Mouse (Mus musculus) frontal cortex, postnatal 25 days (tissue): ENCODE results near the gene Tank.
A peak's percentile ranks its signal among the peaks of the same experiment; 100 is the strongest.

ENCODE experiments used
- DNase-seq, 2 experiments: peaks; one replicate each; pipeline ENCODE4 v3.0.0; 2022; ENCODE audit warnings: low spot score in 2 of 2

Tank gene

GRCm38 (mm10) chr2:61578433-61578832, at the start of gene Tank:
TSS of gene Tank (plus strand) at chr2:61578585.
- no peak for DNase-seq

- no peak for DNase-seq
Observed at GRCm38 (mm10) chr2:61532326-61532725, 46.1 kb upstream of the Tank start.

- DNase-seq, result peak; percentile 16 to 18
Observed at GRCm38 (mm10) chr2:61533131-61533530, 45.3 kb upstream of the Tank start.

- no peak for DNase-seq
Observed at GRCm38 (mm10) chr2:61536901-61537300, 41.5 kb upstream of the Tank start.

GRCm38 (mm10) chr2:61539378-61539777, 39.0 kb upstream of the Tank start:
- DNase-seq, result no peak

GRCm38 (mm10) chr2:61542426-61542825, 36.0 kb upstream of the Tank start:
- no peak for DNase-seq

GRCm38 (mm10) chr2:61545666-61546065, 32.7 kb upstream of the Tank start:
- no peak for DNase-seq

- DNase-seq, result no peak
Observed at GRCm38 (mm10) chr2:61548021-61548420, 30.4 kb upstream of the Tank start.

GRCm38 (mm10) chr2:61551680-61552079, 26.7 kb upstream of the Tank start:
- DNase-seq, result no peak

- DNase-seq, result no peak
Observed at GRCm38 (mm10) chr2:61555367-61555766, 23.0 kb upstream of the Tank start.

GRCm38 (mm10) chr2:61555825-61556224, 22.6 kb upstream of the Tank start:
- DNase-seq, result no peak

GRCm38 (mm10) chr2:61556639-61557038, 21.7 kb upstream of the Tank start:
- DNase-seq, result no peak

GRCm38 (mm10) chr2:61557848-61558471, 20.4 kb upstream of the Tank start:
- DNase-seq, result no peak

- no peak for DNase-seq
Observed at GRCm38 (mm10) chr2:61561058-61561457, 17.3 kb upstream of the Tank start.

GRCm38 (mm10) chr2:61563202-61563601, 15.2 kb upstream of the Tank start:
- DNase-seq, result no peak

GRCm38 (mm10) chr2:61567045-61567783, 11.2 kb upstream of the Tank start:
- DNase-seq, result no peak

- DNase-seq, result no peak
Observed at GRCm38 (mm10) chr2:61569181-61569580, 9.2 kb upstream of the Tank start.

- no peak for DNase-seq
Observed at GRCm38 (mm10) chr2:61571343-61571955, 6.9 kb upstream of the Tank start.

- no peak for DNase-seq
Observed at GRCm38 (mm10) chr2:61576497-61576896, 1.9 kb upstream of the Tank start.

GRCm38 (mm10) chr2:61576928-61577695, 1.3 kb upstream of the Tank start:
- no peak for DNase-seq

- DNase-seq, result no peak
Observed at GRCm38 (mm10) chr2:61577696-61578062, 706 bp upstream of the Tank start.

- no peak for DNase-seq
Observed at GRCm38 (mm10) chr2:61579501-61579990, 1.2 kb downstream of the Tank start.
